Mouse (Mus musculus): ENCODE measurements around the gene Vcpkmt.

DNA sequence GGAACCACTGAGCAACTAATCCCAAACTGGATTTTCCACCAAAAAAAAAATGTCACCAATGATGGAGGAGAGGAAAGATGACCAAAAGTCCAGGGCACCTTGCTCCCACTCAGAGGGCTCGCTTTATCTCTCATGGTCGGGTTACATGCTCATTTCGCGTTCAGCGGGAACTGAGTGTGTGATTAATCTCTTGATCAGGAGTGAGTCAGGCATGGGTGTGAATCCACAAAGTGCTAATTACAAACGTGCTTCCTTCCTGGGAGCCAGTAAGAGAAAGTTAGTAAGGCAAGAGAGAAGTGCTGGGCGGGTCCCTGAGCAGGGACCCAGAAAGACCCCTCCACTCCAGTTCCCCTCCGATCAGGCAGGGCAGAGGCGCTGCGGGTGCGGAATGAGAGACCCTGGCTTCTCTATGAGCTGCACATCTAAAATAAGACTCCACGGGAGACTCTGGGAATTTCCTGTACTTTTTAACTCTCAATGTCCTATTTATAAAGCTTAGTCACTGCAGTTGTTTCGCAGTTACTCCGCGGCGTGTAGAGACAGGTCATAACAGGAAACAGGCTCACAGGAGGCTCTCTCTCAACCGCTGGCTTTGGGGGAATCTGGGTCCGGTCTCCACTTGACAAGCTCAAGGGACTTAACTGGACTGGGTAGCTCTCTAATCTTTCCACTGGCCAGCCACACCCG, 45.0 kb downstream of the Vcpkmt start:
- no peak for TF ChIP-seq FLI1 (IDR thresholded peaks at IDR 0.05; ENCODE audit: low read length)
- no peak for TF ChIP-seq GATA1 (IDR thresholded peaks at IDR 0.05; ENCODE audit: borderline replicate concordance, low read length)
